ENCODE assay signal across 9 mouse cellular contexts in genomic region chr17:25732082-25732481, GRCm38 (mm10). TPM values are rescaled to one million over a fixed set of nuclear protein-coding genes. Genes with fewer than 3 reads are reported as not detected.
DNase-seq lines count a peak whose midpoint lies in the region; ATAC-seq and TF ChIP-seq lines count a peak whose summit lies in the region.
"Had no signal": no experiment of that assay in that cellular context is flagged by ENCODE, and none has a peak within 500 bp of the region (broad histone marks: within the 10 kb centered on the region; RNA-seq: fewer than 3 reads in every experiment).

No protein-coding gene starts in this region.

- H3K4me1 ChIP-seq in ES-E14 (ENCODE audit: control insufficient read depth in 2 of 2, insufficient read depth in 2 of 2, low read length in 2 of 2, poor library complexity in 1 of 2): peaks cover 0 to 7% of the 10 kb centered on the region in 2 experiments; a peak in 1 of 4 replicates
- peaks cover 9% of the 10 kb centered on the region for H3K4me1 ChIP-seq in cerebellum, adult 2 months (ENCODE audit: control insufficient read depth, insufficient read depth, low read length)

- H3K9ac ChIP-seq in ES-E14 (ENCODE audit: insufficient read depth, low read depth, low read length, poor library complexity, severe bottlenecking): no peak overlapping the region

- TF ChIP-seq POLR2A in cerebellum, adult 2 months (IDR thresholded peaks at IDR 0.05; ENCODE audit: borderline replicate concordance, insufficient read depth, low read length): no peak

- 19% methylated on average over 2 of the region's 2 CpGs for WGBS in cerebellum, adult 2 months

- no peak overlapping the region for H3K4me3 ChIP-seq in ES-E14 (ENCODE audit: insufficient read depth in 1 of 2, low read depth in 1 of 2, low read length in 2 of 2, poor library complexity in 1 of 2, severe bottlenecking in 1 of 2)
- H3K4me3 ChIP-seq in cerebellum, adult 2 months (replicated peaks; ENCODE audit: insufficient read depth, low read depth, low read length): no peak overlapping the region

- H3K36me3 ChIP-seq in ES-E14 (ENCODE audit: control insufficient read depth, insufficient read depth, low read length, poor library complexity, severe bottlenecking): 0 out of 2 replicates have a peak, but pooled peaks cover 2% of the 10 kb centered on the region

- DNase-seq in A20 (ENCODE audit: low read depth, low spot score): peak; percentile 61
- peak; percentile 65 for DNase-seq in ES-E14 (ENCODE audit: low read depth, low spot score)
- peak; percentile 77 to 86 for DNase-seq in cerebellum, adult 2 months
- peak; percentile 68 to 72 for DNase-seq in gastrocnemius, adult 8-10 months (ENCODE audit: low spot score in 2 of 2)
- DNase-seq in layer of hippocampus, adult 11-12 months (ENCODE audit: low spot score): peak; percentile 91
- DNase-seq in lung, postnatal 10 days: peak; percentile 88
- DNase-seq in right cerebral cortex, postnatal 4 days: peak; percentile 90

- H3K9me3 ChIP-seq in ES-E14 (ENCODE audit: control insufficient read depth, insufficient read depth, low read depth, low read length): no peaks in the 10 kb centered on the region

- in situ Hi-C loops in ES-E14 (cut with MboI; ENCODE audit: low sequenced_read_pairs in 2 of 2, unreplicated experiment in 2 of 2): no loop called here

- peak; percentile 92 for TF ChIP-seq CTCF in cerebellum, adult 2 months (IDR thresholded peaks at IDR 0.05; ENCODE audit: borderline replicate concordance, insufficient read depth, low read depth, low read length)

- H3K27ac ChIP-seq in ES-E14 (ENCODE audit: insufficient read depth, low read depth, low read length, poor library complexity, severe bottlenecking): no peak overlapping the region
- H3K27ac ChIP-seq in cerebellum, adult 2 months (ENCODE audit: insufficient read depth, low read length): no peak overlapping the region

- H3K27me3 ChIP-seq in cerebellum, adult 2 months (ENCODE audit: control insufficient read depth, insufficient read depth, low read length): no peaks in the 10 kb centered on the region

- ATAC-seq in erythroid progenitor cell, adult 5-6 weeks (replicated peaks; ENCODE audit: low FRiP score, poor library complexity, severe bottlenecking): no peak

TF ChIP-seq in ES-E14, 5 proteins besides CTCF, POLR2A, EP300 and RAD21:
- TF ChIP-seq ZC3H11A (IDR thresholded peaks at IDR 0.05; ENCODE audit: borderline replicate concordance, low read depth, low read length) (0 out of 2 replicates have a peak, but pooled peaks have one; percentile 7), ZNF384 (IDR thresholded peaks at IDR 0.05; ENCODE audit: low read depth, low read length) (no peak)

RNA-seq across cellular contexts. Expression of gene Mslnl, which starts 3.8 kb away (rescaled TPM):
- total RNA-seq in ES-E14 (2012; rRNA removed): 0.27 and 0.58 TPM in 2 replicates
- polyA plus RNA-seq in cerebellum, adult 2 months (2012; rRNA removed): 0.73 and 1.1 TPM in 2 replicates
- total RNA-seq in gastrocnemius, adult 8-10 months (2022): not detected
- total RNA-seq in erythroid progenitor cell, adult 5-6 weeks (2015; ENCODE audit: low replicate concordance): not detected in 2 replicates
- not detected in 2 replicates for total RNA-seq in erythroid progenitor cell, adult 5-6 weeks (2017; ENCODE audit: low replicate concordance)
- polyA plus RNA-seq: liver, embryonic 16.5 days had no signal

RNA-seq across cellular contexts. Expression of gene Rpusd1, which starts 4.6 kb away (rescaled TPM):
- 7.6 and 8.7 TPM in 2 replicates for total RNA-seq in ES-E14 (2012; rRNA removed)
- 96.4 and 97.4 TPM in 2 replicates for polyA plus RNA-seq in cerebellum, adult 2 months (2012; rRNA removed)
- 1 to 10 TPM; 2.4 to 3.5 (median 3.1) TPM for total RNA-seq in gastrocnemius, adult 8-10 months (2022)
- 1.1 and 2.1 TPM in 2 replicates for total RNA-seq in erythroid progenitor cell, adult 5-6 weeks (2015; ENCODE audit: low replicate concordance)
- total RNA-seq in erythroid progenitor cell, adult 5-6 weeks (2017; ENCODE audit: low replicate concordance): 0.26 and 3.7 TPM in 2 replicates

RNA-seq across cellular contexts. Expression of gene Chtf18, which starts 4.9 kb away (rescaled TPM):
- 102 and 151 TPM in 2 replicates for total RNA-seq in ES-E14 (2012; rRNA removed)
- polyA plus RNA-seq in cerebellum, adult 2 months (2012; rRNA removed): 3.7 and 4.1 TPM in 2 replicates
- 1 to 10 TPM in 1 of 4 experiments, under 1 TPM in 3; 0.87 to 1.4 (median 0.94) TPM for total RNA-seq in gastrocnemius, adult 8-10 months (2022)
- 15.5 and 33.2 TPM in 2 replicates for total RNA-seq in erythroid progenitor cell, adult 5-6 weeks (2015; ENCODE audit: low replicate concordance)
- 56.2 and 62.6 TPM in 2 replicates for total RNA-seq in erythroid progenitor cell, adult 5-6 weeks (2017; ENCODE audit: low replicate concordance)

RNA-seq across cellular contexts. Expression of gene Gng13, which starts 15.1 kb away (rescaled TPM):
- 9.9 and 14.5 TPM in 2 replicates for total RNA-seq in ES-E14 (2012; rRNA removed)
- 489 and 519 TPM in 2 replicates for polyA plus RNA-seq in cerebellum, adult 2 months (2012; rRNA removed)
- not detected for total RNA-seq in gastrocnemius, adult 8-10 months (2022)
- total RNA-seq in erythroid progenitor cell, adult 5-6 weeks (2015; ENCODE audit: low replicate concordance): not detected in 2 replicates
- not detected in 2 replicates for total RNA-seq in erythroid progenitor cell, adult 5-6 weeks (2017; ENCODE audit: low replicate concordance)
- polyA plus RNA-seq: liver, embryonic 16.5 days had no signal

RNA-seq across cellular contexts. Expression of gene Msln, which starts 22.1 kb away (rescaled TPM):
- 7.5 and 16.0 TPM in 2 replicates for total RNA-seq in ES-E14 (2012; rRNA removed)
- polyA plus RNA-seq in cerebellum, adult 2 months (2012; rRNA removed): 0.21 and 0.38 TPM in 2 replicates
- under 1 TPM in 2 of 4 experiments, not detected in 2; 0.13 TPM for total RNA-seq in gastrocnemius, adult 8-10 months (2022)
- total RNA-seq in erythroid progenitor cell, adult 5-6 weeks (2015; ENCODE audit: low replicate concordance): not detected in 2 replicates
- total RNA-seq in erythroid progenitor cell, adult 5-6 weeks (2017; ENCODE audit: low replicate concordance): not detected in 2 replicates

Comparison
In these comparisons a context has a peak if more than half of its experiments do, and no peak if none do; other contexts are left out.
1. RNA of gene Chtf18, which starts 4.9 kb away (total RNA-seq): 102 to 151 TPM in ES-E14 and 15.5 to 62.6 TPM in erythroid progenitor cell, adult 5-6 weeks; 0.87 to 1.4 TPM in gastrocnemius, adult 8-10 months; every median in the first group is over 4 times any median in the second.
2. Peak in every context shown above with its lines, with median percentiles within 50 percentile points of each other: DNase-seq.